12 mouse cellular contexts compared by ENCODE assay signal in the genomic region with DNA sequence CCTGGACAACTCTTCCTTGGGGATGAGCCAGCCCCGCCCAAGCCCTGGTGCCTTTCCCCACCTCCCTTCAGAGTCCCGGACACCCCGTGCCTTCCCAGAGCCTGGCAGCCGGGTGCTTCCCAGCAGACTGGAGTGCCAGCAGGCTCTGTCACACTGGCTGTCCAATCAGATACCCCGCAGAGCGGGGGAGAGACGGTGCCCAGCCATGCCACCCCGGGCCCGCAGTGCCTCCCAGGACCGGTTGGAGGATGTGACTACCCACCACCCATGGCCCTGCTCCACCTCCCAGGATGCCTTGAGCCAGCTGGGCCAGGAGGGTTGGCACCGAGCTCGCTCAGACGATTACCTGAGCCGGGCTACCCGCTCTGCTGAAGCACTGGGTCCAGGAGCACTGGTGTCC. TPM values are rescaled to one million over a fixed set of nuclear protein-coding genes. Genes with fewer than 3 reads are reported as not detected.
DNase-seq lines count a peak whose midpoint lies in the region; ATAC-seq lines count a peak whose summit lies in the region.
"Had no signal": no experiment of that assay in that cellular context is flagged by ENCODE, and none has a peak within 500 bp of the region (broad histone marks: within the 10 kb centered on the region; RNA-seq: fewer than 3 reads in every experiment).

No protein-coding gene starts in this region.

- no peaks in the 10 kb centered on the region for H3K27me3 ChIP-seq in heart, embryonic 11.5 days (ENCODE audit: control insufficient read depth, insufficient read depth, low read length)
- no peaks in the 10 kb centered on the region for H3K27me3 ChIP-seq in midbrain, embryonic 11.5 days (ENCODE audit: control insufficient read depth, insufficient read depth, low read length)

- no peak overlapping the region for H3K4me2 ChIP-seq in heart, embryonic 11.5 days
- no peak overlapping the region for H3K4me2 ChIP-seq in midbrain, embryonic 11.5 days

- no peaks in the 10 kb centered on the region for H3K9me3 ChIP-seq in heart, embryonic 11.5 days (replicated peaks; ENCODE audit: control insufficient read depth, low read length)
- no peaks in the 10 kb centered on the region for H3K9me3 ChIP-seq in midbrain, embryonic 11.5 days (ENCODE audit: control insufficient read depth, low read length)

- H3K4me3 ChIP-seq in heart, embryonic 11.5 days (ENCODE audit: low read depth, low read length) = no peak overlapping the region
- H3K4me3 ChIP-seq in midbrain, embryonic 11.5 days (ENCODE audit: low read depth, low read length) = no peak overlapping the region

- WGBS in heart, embryonic 11.5 days (ENCODE audit: insufficient replicate concordance) = 94% methylated on average over 15 of the region's 15 CpGs
- 92% methylated on average over 15 of the region's 15 CpGs for WGBS in midbrain, embryonic 11.5 days

- DNase-seq in cerebellum, adult 18-20 months = peak; percentile 76 to 80
- DNase-seq in cerebellum, postnatal 14 days = peak; percentile 50 to 59
- no peak for DNase-seq in midbrain, embryonic 11.5 days (ENCODE audit: low spot score, missing footprints)
- no peak for DNase-seq in urinary bladder, postnatal 36 days (ENCODE audit: low spot score in 2 of 2)
- no peak for DNase-seq in right cerebral cortex, postnatal 4 days
- DNase-seq in adrenal gland, adult 2 months = no peak
- DNase-seq: kidney, postnatal 10 days had no signal

- H3K9ac ChIP-seq in heart, embryonic 11.5 days (ENCODE audit: low read depth, low read length) = 0 out of 2 replicates have a peak overlapping the region, but pooled peaks have one; percentile 34
- peak overlapping the region; percentile 24; the same call in 1 of the 2 replicates for H3K9ac ChIP-seq in midbrain, embryonic 11.5 days (ENCODE audit: low read length)

- H3K4me1 ChIP-seq in heart, embryonic 11.5 days (ENCODE audit: control insufficient read depth, insufficient read depth, low read length) = peaks cover 24% of the 10 kb centered on the region
- peaks cover 14% of the 10 kb centered on the region for H3K4me1 ChIP-seq in midbrain, embryonic 11.5 days (ENCODE audit: control insufficient read depth, insufficient read depth, low read length)

- H3K27ac ChIP-seq in heart, embryonic 11.5 days (ENCODE audit: low read depth, low read length) = no peak overlapping the region
- H3K27ac ChIP-seq in midbrain, embryonic 11.5 days (ENCODE audit: low read depth, low read length) = no peak overlapping the region

- H3K36me3 ChIP-seq in heart, embryonic 11.5 days (ENCODE audit: control insufficient read depth, insufficient read depth, low read length) = peaks cover 51% of the 10 kb centered on the region
- H3K36me3 ChIP-seq in midbrain, embryonic 11.5 days (ENCODE audit: control insufficient read depth, insufficient read depth, low read length) = no peaks in the 10 kb centered on the region; the same call in 1 of the 2 replicates

- ATAC-seq in heart, embryonic 11.5 days (replicated peaks; ENCODE audit: insufficient number of reproducible peaks, low FRiP score, low TSS enrichment) = no peak
- no peak for ATAC-seq in midbrain, embryonic 11.5 days (ENCODE audit: low FRiP score)

RNA-seq across cellular contexts. Expression of gene Arhgap23, which starts 36.3 kb away (rescaled TPM):
- 6.7 and 8.3 TPM in 2 replicates for polyA plus RNA-seq in heart, embryonic 11.5 days (2014; fragmentation: Nextera tagmentation; extraction: Ambion mirVana)
- 2.5 and 2.8 TPM in 2 replicates for polyA plus RNA-seq in midbrain, embryonic 11.5 days (2014; fragmentation: Nextera tagmentation; extraction: Ambion mirVana)
- total RNA-seq in adrenal gland, adult 2 months (2021) = 10 to 100 TPM; 29.0 to 29.3 TPM
- 96.3 and 106 TPM in 2 replicates for polyA plus RNA-seq in adrenal gland, adult 2 months (2012; rRNA removed)

RNA-seq across cellular contexts. Expression of gene 4933428G20Rik, which starts 48.5 kb away (rescaled TPM):
- polyA plus RNA-seq in heart, embryonic 11.5 days (2014; fragmentation: Nextera tagmentation; extraction: Ambion mirVana) = 0.11 TPM in 1 of 2 replicates, not detected in the other
- 0.11 TPM in 1 of 2 replicates, not detected in the other for polyA plus RNA-seq in midbrain, embryonic 11.5 days (2014; fragmentation: Nextera tagmentation; extraction: Ambion mirVana)
- under 1 TPM in 1 of 2 experiments, not detected in 1; 0.59 TPM for total RNA-seq in adrenal gland, adult 2 months (2021)
- 0.07 and 0.09 TPM in 2 replicates for polyA plus RNA-seq in adrenal gland, adult 2 months (2012; rRNA removed)
- total RNA-seq: gastrocnemius, adult 18-20 months; megakaryocyte, adult 5-6 weeks had no signal
- polyA plus RNA-seq: limb, embryonic 11.5 days; small intestine, adult 2 months had no signal

Comparison
In these comparisons a context has a peak if more than half of its experiments do, and no peak if none do; other contexts are left out.
1. DNase-seq: peak in cerebellum, adult 18-20 months (2 of 2) and cerebellum, postnatal 14 days (2 of 2); none in midbrain, embryonic 11.5 days (single experiment), urinary bladder, postnatal 36 days (0 of 2), right cerebral cortex, postnatal 4 days (single experiment) and adrenal gland, adult 2 months (single experiment).
2. RNA of gene Arhgap23, which starts 36.3 kb away (polyA plus RNA-seq): 96.3 to 106 TPM in adrenal gland, adult 2 months; 6.7 to 8.3 TPM in heart, embryonic 11.5 days and 2.5 to 2.8 TPM in midbrain, embryonic 11.5 days; every median in the first group is over 10 times any median in the second.